Mouse (Mus musculus): ENCODE measurements around the gene Pcgf1. TPM values are rescaled to one million over a fixed set of nuclear protein-coding genes. Genes with fewer than 3 reads are reported as not detected.

The Pcgf1 gene
- polyA plus RNA-seq, 1 experiment from 2014 or later, result 14.4 TPM

GRCm38 (mm10) chr6:83101688-83102556, 24.3 kb downstream of the Pcgf1 start:
- peak overlapping the region; percentile 81 for H3K27ac ChIP-seq (ENCODE audit: low read depth, low read length)
- H3K36me3 ChIP-seq (ENCODE audit: control insufficient read depth, insufficient read depth), result peaks cover 10% of the 10 kb centered on the region; the same call in 1 of the 2 replicates
- no peaks in the 10 kb centered on the region for H3K27me3 ChIP-seq (replicated peaks; ENCODE audit: control insufficient read depth, insufficient read depth, low read length)
- under 1% methylated on average over 72 of the region's 74 CpGs for WGBS
- peak overlapping the region; percentile 69 for H3K9ac ChIP-seq (ENCODE audit: low read depth, low read length)
- peak; percentile 81 for ATAC-seq
- H3K4me3 ChIP-seq (ENCODE audit: low read depth, low read length), result peak overlapping the region; percentile 76
- TF ChIP-seq CTCF (IDR thresholded peaks at IDR 0.05; ENCODE audit: low read depth), result peak; percentile 79
- peak overlapping the region; percentile 99 for H3K4me2 ChIP-seq (replicated peaks; ENCODE audit: low read depth)
- H3K4me1 ChIP-seq (replicated peaks; ENCODE audit: control insufficient read depth, insufficient read depth, low read length), result peaks cover 6% of the 10 kb centered on the region
- H3K9me3 ChIP-seq (ENCODE audit: control insufficient read depth), result no peaks in the 10 kb centered on the region

GRCm38 (mm10) chr6:83103130-83103650, 25.5 kb downstream of the Pcgf1 start:
- ATAC-seq, result no peak
- peaks cover 9% of the 10 kb centered on the region for H3K4me1 ChIP-seq (replicated peaks; ENCODE audit: control insufficient read depth, insufficient read depth, low read length)
- peak overlapping the region; percentile 99 for H3K4me2 ChIP-seq (replicated peaks; ENCODE audit: low read depth)
- H3K9me3 ChIP-seq (ENCODE audit: control insufficient read depth), result no peaks in the 10 kb centered on the region
- H3K36me3 ChIP-seq (ENCODE audit: control insufficient read depth, insufficient read depth), result peaks cover 11% of the 10 kb centered on the region; the same call in 1 of the 2 replicates
- 0 out of 2 replicates have a peak overlapping the region, but pooled peaks have one; percentile 76 for H3K4me3 ChIP-seq (ENCODE audit: low read depth, low read length)
- H3K27me3 ChIP-seq (replicated peaks; ENCODE audit: control insufficient read depth, insufficient read depth, low read length), result no peaks in the 10 kb centered on the region
- WGBS, result 44% methylated on average over 11 of the region's 11 CpGs
- H3K9ac ChIP-seq (ENCODE audit: low read depth, low read length), result no peak overlapping the region
- no peak overlapping the region for H3K27ac ChIP-seq (ENCODE audit: low read depth, low read length)
- peak; percentile 33 for TF ChIP-seq CTCF (IDR thresholded peaks at IDR 0.05; ENCODE audit: low read depth)

GRCm38 (mm10) chr6:83104158-83104557, 26.5 kb downstream of the Pcgf1 start:
- peaks cover 11% of the 10 kb centered on the region; the same call in 1 of the 2 replicates for H3K36me3 ChIP-seq (ENCODE audit: control insufficient read depth, insufficient read depth)
- H3K4me3 ChIP-seq (ENCODE audit: low read depth, low read length), result no peak overlapping the region
- ATAC-seq, result no peak
- TF ChIP-seq CTCF (IDR thresholded peaks at IDR 0.05; ENCODE audit: low read depth), result no peak
- no peaks in the 10 kb centered on the region for H3K27me3 ChIP-seq (replicated peaks; ENCODE audit: control insufficient read depth, insufficient read depth, low read length)
- no peak overlapping the region for H3K9ac ChIP-seq (ENCODE audit: low read depth, low read length)
- H3K9me3 ChIP-seq (ENCODE audit: control insufficient read depth), result no peaks in the 10 kb centered on the region
- H3K27ac ChIP-seq (ENCODE audit: low read depth, low read length), result no peak overlapping the region
- H3K4me1 ChIP-seq (replicated peaks; ENCODE audit: control insufficient read depth, insufficient read depth, low read length), result peaks cover 9% of the 10 kb centered on the region
- 82% methylated on average over 4 of the region's 4 CpGs for WGBS
- H3K4me2 ChIP-seq (replicated peaks; ENCODE audit: low read depth), result no peak overlapping the region

GRCm38 (mm10) chr6:83107566-83108400, 30.1 kb downstream of the Pcgf1 start:
- Histone ChIP-seq H3K9ac (ENCODE audit: low read depth, low read length) (peak overlapping the region; percentile 92; the same call in 1 of the 2 replicates), H3K36me3 (ENCODE audit: control insufficient read depth, insufficient read depth) (peaks cover 11% of the 10 kb centered on the region; the same call in 1 of the 2 replicates), H3K9me3 (ENCODE audit: control insufficient read depth) (no peaks in the 10 kb centered on the region), H3K27me3 (replicated peaks; ENCODE audit: control insufficient read depth, insufficient read depth, low read length) (no peaks in the 10 kb centered on the region), H3K4me3 (ENCODE audit: low read depth, low read length) (no peak overlapping the region), H3K4me2 (replicated peaks; ENCODE audit: low read depth) (peak overlapping the region; percentile 90), H3K27ac (ENCODE audit: low read depth, low read length) (no peak overlapping the region), H3K4me1 (replicated peaks; ENCODE audit: control insufficient read depth, insufficient read depth, low read length) (peaks cover 8% of the 10 kb centered on the region)
- 39% methylated on average over 13 of the region's 13 CpGs for WGBS
- TF ChIP-seq CTCF (IDR thresholded peaks at IDR 0.05; ENCODE audit: low read depth), result peak; percentile 95
- peak; percentile 31; the same call in 1 of the 2 replicates for ATAC-seq

GRCm38 (mm10) chr6:83108762-83109668, 31.3 kb downstream of the Pcgf1 start, which contains the start of gene Mrpl53:
Gene Mrpl53, plus strand, starts transcription at chr6:83109040.
- Histone ChIP-seq H3K27ac (ENCODE audit: low read depth, low read length) (peak within 1 kb of the TSS; percentile 79), H3K9me3 (ENCODE audit: control insufficient read depth) (no peaks in the 10 kb centered on the region), H3K36me3 (ENCODE audit: control insufficient read depth, insufficient read depth) (peaks cover 11% of the 10 kb centered on the region; the same call in 1 of the 2 replicates), H3K4me1 (replicated peaks; ENCODE audit: control insufficient read depth, insufficient read depth, low read length) (0 out of 2 replicates have a peak, but pooled peaks cover 3% of the 10 kb centered on the region), H3K4me2 (replicated peaks; ENCODE audit: low read depth) (peak within 1 kb of the TSS; percentile 90), H3K27me3 (replicated peaks; ENCODE audit: control insufficient read depth, insufficient read depth, low read length) (no peaks in the 10 kb centered on the region), H3K9ac (ENCODE audit: low read depth, low read length) (peak within 1 kb of the TSS; percentile 92), H3K4me3 (ENCODE audit: low read depth, low read length) (peak within 1 kb of the TSS; percentile 85)
- ATAC-seq, result peak; percentile 80
- no peak for TF ChIP-seq CTCF (IDR thresholded peaks at IDR 0.05; ENCODE audit: low read depth)
- WGBS, result under 1% methylated on average over 76 of the region's 76 CpGs
